Mouse (Mus musculus): ENCODE data around the gene Lamb1. TPM values are rescaled to one million over a fixed set of nuclear protein-coding genes. Genes with fewer than 3 reads are reported as not detected.

The Lamb1 gene
- total RNA-seq, 1 experiment = 232 TPM

DNA sequence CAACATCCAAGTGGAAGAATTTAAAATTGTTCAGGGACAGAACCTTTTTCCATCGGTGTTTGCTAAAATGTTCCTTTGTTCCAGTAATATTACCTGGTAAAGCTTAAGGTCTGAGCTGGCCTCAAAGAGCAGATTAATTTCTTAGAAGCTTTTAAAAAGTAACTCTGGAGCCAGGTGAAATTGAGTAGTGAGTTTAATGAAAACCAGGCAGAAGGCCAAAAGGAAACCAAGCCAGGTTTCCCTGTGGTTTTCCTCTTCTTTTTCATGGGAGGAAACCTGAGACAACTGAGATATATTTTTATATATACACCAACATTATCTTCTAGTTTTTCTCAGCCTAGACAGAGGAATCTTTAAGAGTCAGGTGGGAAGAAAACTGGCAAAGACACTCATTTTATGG, 56.5 kb downstream of the Lamb1 start:
- in situ Hi-C loops (cut with MboI; ENCODE audit: low sequenced_read_pairs in 2 of 2, unreplicated experiment in 2 of 2) = no loop called here

DNA sequence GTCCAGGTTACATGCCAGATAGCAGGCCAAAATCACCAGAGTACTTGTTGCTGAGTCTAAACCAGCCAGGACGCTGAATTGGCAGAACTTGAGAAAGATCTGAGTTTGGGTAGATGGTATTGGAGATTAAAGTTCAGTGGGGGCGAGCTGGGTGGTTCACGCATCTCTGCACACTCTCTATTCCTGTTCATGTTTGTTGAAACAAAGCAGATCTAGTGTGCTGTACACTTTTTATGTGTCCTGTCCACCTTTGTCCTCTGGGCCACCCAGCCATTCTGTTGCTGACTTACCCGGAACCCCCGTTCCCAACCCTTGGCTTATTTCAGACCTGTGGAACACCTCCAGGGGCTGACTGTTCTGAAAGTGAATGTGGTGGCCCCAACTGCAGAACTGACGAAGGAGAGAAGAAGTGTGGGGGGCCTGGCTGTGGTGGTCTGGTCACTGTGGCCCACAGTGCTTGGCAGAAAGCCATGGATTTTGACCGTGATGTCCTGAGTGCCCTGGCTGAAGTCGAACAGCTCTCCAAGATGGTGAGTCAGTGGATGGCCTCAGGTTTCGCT, 58.2 kb downstream of the Lamb1 start:
- H3K36me3 ChIP-seq (ENCODE audit: control insufficient read depth, insufficient read depth, low read length, poor library complexity, severe bottlenecking) = peaks cover 19% of the 10 kb centered on the region

More for the DNA sequence above, 56.5 kb downstream of the Lamb1 start:
- Histone ChIP-seq H3K9me3 (ENCODE audit: control insufficient read depth, insufficient read depth, low read depth, low read length) (no peaks in the 10 kb centered on the region), H3K27ac (ENCODE audit: insufficient read depth, low read depth, low read length, poor library complexity, severe bottlenecking) (no peak overlapping the region), H3K9ac (ENCODE audit: insufficient read depth, low read depth, low read length, poor library complexity, severe bottlenecking) (no peak overlapping the region), H3K4me1 (ENCODE audit: control insufficient read depth in 2 of 2, insufficient read depth in 2 of 2, low read length in 2 of 2, poor library complexity in 1 of 2) (no peaks in the 10 kb centered on the region), H3K4me3 (ENCODE audit: insufficient read depth in 1 of 2, low read depth in 1 of 2, low read length in 2 of 2, poor library complexity in 1 of 2, severe bottlenecking in 1 of 2) (no peak overlapping the region), H3K36me3 (ENCODE audit: control insufficient read depth, insufficient read depth, low read length, poor library complexity, severe bottlenecking) (peaks cover 23% of the 10 kb centered on the region)
- TF ChIP-seq HCFC1 (IDR thresholded peaks at IDR 0.05; ENCODE audit: borderline replicate concordance, insufficient read depth, low read length) (no peak), ZC3H11A (IDR thresholded peaks at IDR 0.05; ENCODE audit: borderline replicate concordance, low read depth, low read length) (no peak), ZNF384 (IDR thresholded peaks at IDR 0.05; ENCODE audit: low read depth, low read length) (no peak), MAFK (IDR thresholded peaks at IDR 0.05; ENCODE audit: insufficient read depth, low read depth, low read length) (no peak), CHD2 (IDR thresholded peaks at IDR 0.05; ENCODE audit: low read depth, low read length) (no peak)
- DNase-seq (ENCODE audit: low read depth, low spot score) = no peak

DNA sequence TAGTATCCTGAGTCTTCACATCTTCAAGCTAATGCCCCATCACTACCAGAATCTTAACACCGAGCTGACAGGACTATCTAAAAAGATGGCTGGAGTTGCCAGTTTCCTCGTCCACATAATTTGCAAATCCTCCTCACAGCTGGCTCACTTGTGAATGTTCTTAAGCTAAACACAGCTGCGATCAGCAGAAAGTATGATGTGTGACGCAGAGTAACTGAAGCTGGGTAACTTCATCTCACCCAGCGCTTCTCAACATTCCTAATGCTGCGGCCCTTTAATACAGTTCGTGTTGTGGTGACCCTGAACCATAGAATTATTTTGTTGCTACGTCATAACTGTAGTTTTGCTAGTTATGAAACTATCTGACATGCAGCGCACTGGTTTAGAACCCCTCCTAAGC, 62.1 kb downstream of the Lamb1 start:
- H3K36me3 ChIP-seq (ENCODE audit: control insufficient read depth, insufficient read depth, low read length, poor library complexity, severe bottlenecking) = peaks cover 7% of the 10 kb centered on the region
- H3K4me1 ChIP-seq (ENCODE audit: control insufficient read depth in 2 of 2, insufficient read depth in 2 of 2, low read length in 2 of 2, poor library complexity in 1 of 2) = no peaks in the 10 kb centered on the region
- TF ChIP-seq ZC3H11A (IDR thresholded peaks at IDR 0.05; ENCODE audit: borderline replicate concordance, low read depth, low read length) = no peak
- no peak for TF ChIP-seq MAFK (IDR thresholded peaks at IDR 0.05; ENCODE audit: insufficient read depth, low read depth, low read length)
- TF ChIP-seq CHD2 (IDR thresholded peaks at IDR 0.05; ENCODE audit: low read depth, low read length) = no peak
- TF ChIP-seq HCFC1 (IDR thresholded peaks at IDR 0.05; ENCODE audit: borderline replicate concordance, insufficient read depth, low read length) = no peak
- TF ChIP-seq ZNF384 (IDR thresholded peaks at IDR 0.05; ENCODE audit: low read depth, low read length) = no peak
- H3K4me3 ChIP-seq (ENCODE audit: insufficient read depth in 1 of 2, low read depth in 1 of 2, low read length in 2 of 2, poor library complexity in 1 of 2, severe bottlenecking in 1 of 2) = no peak overlapping the region
- no peak for DNase-seq (ENCODE audit: low read depth, low spot score)
- no peaks in the 10 kb centered on the region for H3K9me3 ChIP-seq (ENCODE audit: control insufficient read depth, insufficient read depth, low read depth, low read length)
- no peak overlapping the region for H3K27ac ChIP-seq (ENCODE audit: insufficient read depth, low read depth, low read length, poor library complexity, severe bottlenecking)
- no peak overlapping the region for H3K9ac ChIP-seq (ENCODE audit: insufficient read depth, low read depth, low read length, poor library complexity, severe bottlenecking)
- in situ Hi-C loops (cut with MboI; ENCODE audit: low sequenced_read_pairs in 2 of 2, unreplicated experiment in 2 of 2) = loop anchor here in 1 of 2 experiments (25.0 kb wide), 1 partner anchor 215 kb away; no protein-coding TSS in a partner anchor

More for the DNA sequence above, 58.2 kb downstream of the Lamb1 start:
- H3K4me1 ChIP-seq (ENCODE audit: control insufficient read depth in 2 of 2, insufficient read depth in 2 of 2, low read length in 2 of 2, poor library complexity in 1 of 2) = no peaks in the 10 kb centered on the region
- DNase-seq (ENCODE audit: low read depth, low spot score) = no peak
- H3K9me3 ChIP-seq (ENCODE audit: control insufficient read depth, insufficient read depth, low read depth, low read length) = no peaks in the 10 kb centered on the region
- H3K4me3 ChIP-seq (ENCODE audit: insufficient read depth in 1 of 2, low read depth in 1 of 2, low read length in 2 of 2, poor library complexity in 1 of 2, severe bottlenecking in 1 of 2) = no peak overlapping the region
- no peak overlapping the region for H3K27ac ChIP-seq (ENCODE audit: insufficient read depth, low read depth, low read length, poor library complexity, severe bottlenecking)
- in situ Hi-C loops (cut with MboI; ENCODE audit: low sequenced_read_pairs in 2 of 2, unreplicated experiment in 2 of 2) = no loop called here
- TF ChIP-seq ZC3H11A (IDR thresholded peaks at IDR 0.05; ENCODE audit: borderline replicate concordance, low read depth, low read length) (no peak), HCFC1 (IDR thresholded peaks at IDR 0.05; ENCODE audit: borderline replicate concordance, insufficient read depth, low read length) (no peak), CHD2 (IDR thresholded peaks at IDR 0.05; ENCODE audit: low read depth, low read length) (no peak), ZNF384 (IDR thresholded peaks at IDR 0.05; ENCODE audit: low read depth, low read length) (no peak), MAFK (IDR thresholded peaks at IDR 0.05; ENCODE audit: insufficient read depth, low read depth, low read length) (no peak)
- H3K9ac ChIP-seq (ENCODE audit: insufficient read depth, low read depth, low read length, poor library complexity, severe bottlenecking) = no peak overlapping the region

DNA sequence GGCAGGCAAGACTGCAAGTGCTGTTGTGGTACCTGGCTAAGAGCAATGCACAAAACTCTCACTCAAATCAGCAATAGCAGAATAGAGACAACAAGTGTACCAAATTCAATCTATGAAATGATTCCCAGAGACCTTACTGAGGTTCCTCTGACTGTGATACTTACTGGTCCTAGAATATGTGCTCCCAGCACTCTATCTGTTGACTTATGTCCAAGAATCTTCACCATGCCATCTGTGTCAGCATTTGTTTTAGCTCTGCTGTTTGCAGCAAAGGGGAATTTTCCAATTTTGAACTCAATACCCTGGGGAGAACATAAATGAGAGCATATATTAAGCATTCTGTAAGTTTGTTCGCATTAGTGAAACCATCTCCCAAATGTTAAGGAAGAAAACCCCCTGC, 68.2 kb downstream of the Lamb1 start:
- TF ChIP-seq ZNF384 (IDR thresholded peaks at IDR 0.05; ENCODE audit: low read depth, low read length) = no peak
- no peak for TF ChIP-seq ZC3H11A (IDR thresholded peaks at IDR 0.05; ENCODE audit: borderline replicate concordance, low read depth, low read length)
- no peak for TF ChIP-seq HCFC1 (IDR thresholded peaks at IDR 0.05; ENCODE audit: borderline replicate concordance, insufficient read depth, low read length)
- no peak for TF ChIP-seq MAFK (IDR thresholded peaks at IDR 0.05; ENCODE audit: insufficient read depth, low read depth, low read length)
- no peak for TF ChIP-seq CHD2 (IDR thresholded peaks at IDR 0.05; ENCODE audit: low read depth, low read length)
- in situ Hi-C loops (cut with MboI; ENCODE audit: low sequenced_read_pairs in 2 of 2, unreplicated experiment in 2 of 2) = loop anchor here in 1 of 2 experiments (25.0 kb wide), 1 partner anchor 221 kb away; no protein-coding TSS in a partner anchor

More for the DNA sequence above, 68.2 kb downstream of the Lamb1 start:
- no peak overlapping the region for H3K4me3 ChIP-seq (ENCODE audit: insufficient read depth in 1 of 2, low read depth in 1 of 2, low read length in 2 of 2, poor library complexity in 1 of 2, severe bottlenecking in 1 of 2)
- no peak overlapping the region for H3K9ac ChIP-seq (ENCODE audit: insufficient read depth, low read depth, low read length, poor library complexity, severe bottlenecking)
- no peaks in the 10 kb centered on the region for H3K4me1 ChIP-seq (ENCODE audit: control insufficient read depth in 2 of 2, insufficient read depth in 2 of 2, low read length in 2 of 2, poor library complexity in 1 of 2)
- peaks cover 15% of the 10 kb centered on the region for H3K36me3 ChIP-seq (ENCODE audit: control insufficient read depth, insufficient read depth, low read length, poor library complexity, severe bottlenecking)
- DNase-seq (ENCODE audit: low read depth, low spot score) = no peak
- no peak overlapping the region for H3K27ac ChIP-seq (ENCODE audit: insufficient read depth, low read depth, low read length, poor library complexity, severe bottlenecking)
- no peaks in the 10 kb centered on the region for H3K9me3 ChIP-seq (ENCODE audit: control insufficient read depth, insufficient read depth, low read depth, low read length)

All from ES-E14 (cell line).